Mouse (Mus musculus) kidney, embryonic 15.5 days (tissue): Measurements from ENCODE around the gene Tgfbr1. TPM values are rescaled to one million over a fixed set of nuclear protein-coding genes. Genes with fewer than 3 reads are reported as not detected.

ENCODE experiments used
- ATAC-seq: fragments of 200-750 bp; cut with Nextera tagmentation; replicated peaks from 2 replicates; pipeline ENCODE4 v1.8.0; 2017; ENCODE audit warnings: moderate TSS enrichment; ENCODE audit not compliant: low FRiP score
- H3K27ac ChIP-seq: fragments of 300-500 bp; sonication (generic); 2 replicates; pipeline ENCODE4 v1.5.1; 2015; ENCODE audit warnings: mild to moderate bottlenecking, inconsistent platforms
- H3K27me3 ChIP-seq: fragments of 300-500 bp; sonication (generic); 2 replicates; pipeline ENCODE4 v1.6.1; 2015; ENCODE audit warnings: inconsistent platforms
- H3K36me3 ChIP-seq: fragments of 300-500 bp; sonication (generic); 2 replicates; pipeline ENCODE4 v1.6.1; 2015; ENCODE audit warnings: inconsistent platforms
- H3K4me1 ChIP-seq: fragments of 300-500 bp; sonication (generic); 2 replicates; pipeline ENCODE4 v1.6.1; 2015; ENCODE audit warnings: inconsistent platforms
- H3K4me2 ChIP-seq: fragments of 300-500 bp; sonication (generic); 2 replicates; pipeline ENCODE4 v1.6.1; 2015; ENCODE audit warnings: moderate library complexity, mild to moderate bottlenecking, inconsistent platforms
- H3K4me3 ChIP-seq: fragments of 300-500 bp; sonication (generic); replicated peaks from 2 replicates; pipeline ENCODE4 v1.5.1; 2015; ENCODE audit warnings: mild to moderate bottlenecking, inconsistent platforms
- H3K9ac ChIP-seq: fragments of 300-500 bp; sonication (generic); 2 replicates; pipeline ENCODE4 v1.6.1; 2015; ENCODE audit warnings: mild to moderate bottlenecking, inconsistent platforms
- H3K9me3 ChIP-seq: fragments of 300-500 bp; sonication (generic); replicated peaks from 2 replicates; pipeline ENCODE4 v1.6.1; 2016; ENCODE audit warnings: inconsistent platforms
- WGBS: fragments of 180-500 bp; shearing (Covaris S2); methylation state at CpG from one replicate; pipeline ENCODE4 v1.1.7; 2015; ENCODE audit warnings: mixed read lengths; 5-methylcytosine and 5-hydroxymethylcytosine counted together
- polyA plus RNA-seq: library from polyadenylated mRNA; unstranded; fragments of >200 nt; fragmentation: Nextera tagmentation; extraction: Ambion mirVana; gene quantifications from 2 replicates; pipeline ENCODE4 v1.2.1, GENCODE M21; 2015

Gene Tgfbr1
- polyA plus RNA-seq, 1 experiment from 2014 or later = 45.2 TPM

DNA sequence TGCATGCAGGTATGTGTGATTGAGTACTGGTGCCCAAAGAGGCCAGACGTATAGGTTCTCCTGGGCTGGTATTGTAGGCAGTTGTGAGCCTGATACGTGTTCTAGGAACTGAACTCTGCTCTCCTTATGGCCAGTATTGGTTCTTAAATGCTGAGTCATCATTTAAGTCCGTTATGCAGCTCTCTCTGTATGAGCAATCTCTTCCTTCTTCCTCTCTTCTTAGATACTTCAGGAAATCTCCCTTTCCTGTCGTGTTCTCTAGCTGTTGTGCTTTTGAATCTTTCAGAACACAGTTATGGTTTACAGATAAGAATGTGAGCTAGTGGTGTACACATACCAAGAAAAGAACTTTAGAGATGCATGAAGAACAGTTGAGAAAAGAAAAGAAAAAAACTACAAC is 47.3 kb downstream of the Tgfbr1 start:
- Histone ChIP-seq H3K4me2 (no peak overlapping the region), H3K27me3 (no peaks in the 10 kb centered on the region), H3K9me3 (no peaks in the 10 kb centered on the region), H3K9ac (no peak overlapping the region), H3K27ac (no peak overlapping the region), H3K4me3 (no peak overlapping the region), H3K4me1 (no peaks in the 10 kb centered on the region), H3K36me3 (peaks cover 73% of the 10 kb centered on the region)
- 80% methylated on average over 4 of the region's 4 CpGs for WGBS
- ATAC-seq = no peak

DNA sequence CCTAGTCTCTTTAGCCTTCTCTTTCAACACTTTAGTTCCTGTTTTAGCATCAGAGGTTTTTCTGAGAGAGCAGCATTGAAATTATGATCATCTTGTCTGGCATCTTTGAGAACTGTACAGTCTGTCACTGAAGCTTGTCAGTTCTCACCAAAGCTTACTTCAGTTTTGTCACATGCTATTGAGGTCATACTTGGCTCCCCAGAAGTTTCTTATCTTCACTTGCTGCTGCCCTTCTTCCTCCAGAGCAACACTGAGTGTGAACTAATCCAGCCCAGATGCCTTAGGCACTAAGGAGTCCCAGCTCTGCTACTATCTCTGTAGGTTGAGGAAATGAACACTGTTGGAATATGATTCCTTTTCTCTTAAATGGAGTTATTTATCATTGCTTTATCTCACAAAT is 49.2 kb downstream of the Tgfbr1 start:
- ATAC-seq = no peak
- peaks cover 74% of the 10 kb centered on the region for H3K36me3 ChIP-seq
- no peak overlapping the region for H3K9ac ChIP-seq
- no peaks in the 10 kb centered on the region for H3K9me3 ChIP-seq
- H3K4me3 ChIP-seq = no peak overlapping the region
- no peak overlapping the region for H3K4me2 ChIP-seq
- no peaks in the 10 kb centered on the region for H3K4me1 ChIP-seq
- no peaks in the 10 kb centered on the region for H3K27me3 ChIP-seq
- H3K27ac ChIP-seq = no peak overlapping the region

DNA sequence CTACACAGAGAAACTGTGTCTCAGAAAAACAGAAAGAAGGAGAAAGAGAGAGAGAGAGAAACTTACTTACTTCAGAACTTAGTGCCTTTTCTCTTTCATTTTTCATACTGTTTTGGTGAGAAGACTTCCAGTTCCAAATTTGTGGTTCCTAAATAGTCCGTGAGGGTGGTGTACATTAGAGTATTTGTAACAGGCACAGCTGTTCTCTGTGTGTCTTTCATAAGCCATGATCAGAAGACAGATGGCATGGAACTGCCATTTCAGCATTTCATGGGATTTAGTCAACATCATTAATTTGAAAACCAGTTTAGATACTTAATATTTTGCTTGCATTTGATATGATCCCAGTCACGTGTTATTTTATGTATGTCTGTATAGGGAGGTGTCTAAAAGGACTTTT is 51.5 kb downstream of the Tgfbr1 start:
- Histone ChIP-seq H3K27me3 (no peaks in the 10 kb centered on the region), H3K27ac (no peak overlapping the region), H3K9ac (no peak overlapping the region), H3K9me3 (no peaks in the 10 kb centered on the region), H3K4me3 (no peak overlapping the region), H3K4me2 (no peak overlapping the region), H3K4me1 (no peaks in the 10 kb centered on the region), H3K36me3 (peaks cover 74% of the 10 kb centered on the region)
- no peak for ATAC-seq
- 89% methylated on average over 2 of the region's 2 CpGs for WGBS

DNA sequence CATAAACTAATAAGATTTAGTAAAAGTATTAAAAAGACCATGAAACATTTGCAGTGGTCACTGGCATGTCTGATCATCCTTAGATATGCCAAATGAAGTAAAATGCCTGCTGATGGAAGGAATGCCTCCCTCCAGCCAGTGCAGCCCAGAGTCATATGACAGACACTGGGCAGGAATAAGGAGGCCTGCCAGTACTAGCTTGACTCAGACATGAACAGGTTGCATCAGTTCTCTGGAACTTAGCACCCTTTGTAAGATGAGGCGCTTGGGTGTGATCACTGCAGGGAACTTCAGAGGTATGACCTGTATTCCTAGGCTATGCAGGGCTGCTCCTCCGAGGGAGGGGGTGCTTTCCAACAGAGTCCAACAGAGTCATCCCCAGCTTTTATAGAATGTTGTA is 54.1 kb downstream of the Tgfbr1 start:
- Histone ChIP-seq H3K4me3 (no peak overlapping the region), H3K27me3 (no peaks in the 10 kb centered on the region), H3K9me3 (no peaks in the 10 kb centered on the region), H3K4me2 (no peak overlapping the region), H3K36me3 (peaks cover 78% of the 10 kb centered on the region), H3K4me1 (no peaks in the 10 kb centered on the region), H3K9ac (no peak overlapping the region), H3K27ac (no peak overlapping the region)
- no peak for ATAC-seq
- WGBS = 86% methylated on average over 2 of the region's 2 CpGs

DNA sequence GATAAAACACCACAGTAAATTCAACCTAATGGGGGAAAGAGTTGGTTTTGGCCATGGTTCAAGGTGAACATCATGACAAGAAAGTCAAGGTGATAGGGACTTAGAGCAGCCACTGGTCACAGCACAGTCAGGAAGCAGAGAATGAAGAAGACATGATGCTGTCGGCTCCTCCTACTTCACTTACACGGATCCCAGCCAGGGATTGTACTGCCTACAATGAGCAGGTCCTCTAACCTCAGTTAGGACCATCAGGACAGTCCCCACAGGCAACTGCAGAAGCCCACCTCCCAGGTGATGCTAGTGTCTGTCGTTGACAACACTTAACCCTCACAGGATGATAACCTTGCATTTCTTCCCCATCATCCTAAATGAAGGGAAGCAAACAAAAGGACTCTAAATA is 64.8 kb downstream of the Tgfbr1 start:
- Histone ChIP-seq H3K9ac (no peak overlapping the region), H3K36me3 (peaks cover 14% of the 10 kb centered on the region), H3K9me3 (no peaks in the 10 kb centered on the region), H3K4me3 (no peak overlapping the region), H3K27me3 (peaks cover 8% of the 10 kb centered on the region; the same call in 1 of the 2 replicates), H3K4me1 (no peaks in the 10 kb centered on the region), H3K4me2 (no peak overlapping the region), H3K27ac (no peak overlapping the region)
- no peak for ATAC-seq
- WGBS = 69% methylated on average over 3 of the region's 3 CpGs

DNA sequence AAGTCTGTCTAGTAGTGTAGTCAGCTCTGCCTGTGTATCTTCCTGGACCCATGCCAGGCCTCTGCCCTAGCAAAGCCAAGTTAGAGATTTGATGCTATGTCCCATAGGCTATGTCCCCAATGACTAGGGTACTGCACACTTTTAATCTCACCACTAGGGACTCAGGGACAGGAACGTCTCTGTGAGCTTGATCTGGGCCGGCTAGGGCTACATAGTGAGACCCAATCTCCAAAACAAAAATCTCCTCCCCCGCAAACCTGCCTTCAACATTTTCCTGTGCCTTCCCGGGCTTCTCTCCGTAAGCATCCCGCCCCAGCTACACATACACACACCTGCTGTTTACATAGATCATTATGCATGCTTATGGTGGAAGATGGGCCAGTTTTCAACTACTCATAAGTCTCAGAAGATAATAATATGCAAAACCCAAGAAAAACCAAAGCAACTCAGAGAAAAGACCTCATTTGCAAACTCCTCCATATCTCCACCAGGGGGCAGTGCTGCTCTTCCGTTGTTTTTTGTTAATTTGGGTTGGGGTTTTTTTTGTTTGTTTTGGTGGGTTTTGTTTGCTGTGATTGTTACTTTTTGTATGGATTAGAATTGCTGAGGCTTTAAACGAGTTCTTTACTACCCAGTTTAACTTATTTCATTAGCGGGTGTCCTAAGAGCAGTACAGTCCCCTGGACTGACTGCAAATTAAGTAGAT is 66.4 kb downstream of the Tgfbr1 start:
- Histone ChIP-seq H3K9me3 (no peaks in the 10 kb centered on the region), H3K4me1 (peaks cover 11% of the 10 kb centered on the region), H3K36me3 (peaks cover 5% of the 10 kb centered on the region; the same call in 1 of the 2 replicates), H3K9ac (no peak overlapping the region), H3K4me2 (no peak overlapping the region), H3K4me3 (no peak overlapping the region), H3K27me3 (peaks cover 11% of the 10 kb centered on the region; the same call in 1 of the 2 replicates), H3K27ac (no peak overlapping the region)
- WGBS = 20% methylated on average over 9 of the region's 9 CpGs
- peak; percentile 27; the same call in 1 of the 2 replicates for ATAC-seq

DNA sequence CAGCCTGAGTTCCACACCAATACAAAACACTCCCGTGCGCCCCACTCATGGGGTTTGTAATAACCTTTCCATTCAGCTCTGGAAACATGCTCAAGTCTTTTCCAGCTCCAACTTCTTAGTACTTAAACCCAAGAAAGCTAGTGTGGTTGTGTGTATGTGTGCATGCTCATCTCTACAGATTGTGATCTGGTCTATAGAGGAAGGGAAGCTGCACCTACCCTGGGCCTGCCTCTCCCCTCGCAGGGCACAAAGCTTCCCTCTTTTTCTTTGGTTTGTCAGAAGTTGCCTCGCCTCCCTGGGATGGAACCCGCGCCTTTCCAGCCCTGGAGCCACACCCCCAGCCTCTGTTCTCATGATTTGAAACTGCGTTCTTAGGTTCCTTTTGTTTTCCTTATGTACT is 67.2 kb downstream of the Tgfbr1 start:
- ATAC-seq = no peak
- Histone ChIP-seq H3K4me3 (no peak overlapping the region), H3K36me3 (0 out of 2 replicates have a peak, but pooled peaks cover 5% of the 10 kb centered on the region), H3K4me2 (no peak overlapping the region), H3K27me3 (peaks cover 11% of the 10 kb centered on the region; the same call in 1 of the 2 replicates), H3K9me3 (no peaks in the 10 kb centered on the region), H3K4me1 (peaks cover 19% of the 10 kb centered on the region), H3K27ac (no peak overlapping the region), H3K9ac (no peak overlapping the region)
- 53% methylated on average over 7 of the region's 7 CpGs for WGBS

DNA sequence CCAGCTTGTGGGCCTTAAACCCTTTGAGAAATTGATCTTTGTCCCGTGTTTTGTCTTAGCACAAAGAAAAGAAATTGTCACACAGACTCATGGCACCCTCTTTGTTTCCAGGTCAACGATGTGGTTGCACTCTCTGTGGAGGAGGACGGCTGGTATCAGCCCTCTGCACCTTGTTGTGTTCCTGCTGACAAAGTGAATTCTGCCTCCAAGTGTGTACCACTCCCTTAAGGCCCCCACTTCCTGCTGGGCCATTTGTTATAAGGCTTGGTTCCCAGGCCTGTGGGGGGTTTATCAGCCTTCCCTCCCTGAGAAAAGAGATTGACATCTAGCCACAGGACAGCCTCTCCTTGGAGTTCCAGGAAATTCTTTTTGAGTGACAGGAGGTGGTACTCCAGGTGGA is 69.2 kb downstream of the Tgfbr1 start:
- Histone ChIP-seq H3K4me1 (peaks cover 23% of the 10 kb centered on the region), H3K27me3 (peaks cover 24% of the 10 kb centered on the region; the same call in 1 of the 2 replicates), H3K36me3 (no peaks in the 10 kb centered on the region), H3K27ac (no peak overlapping the region), H3K9me3 (no peaks in the 10 kb centered on the region), H3K9ac (no peak overlapping the region), H3K4me3 (no peak overlapping the region), H3K4me2 (no peak overlapping the region)
- ATAC-seq = no peak
- whole genome bisulfite sequencing = 23% methylated on average over 3 of the region's 3 CpGs

DNA sequence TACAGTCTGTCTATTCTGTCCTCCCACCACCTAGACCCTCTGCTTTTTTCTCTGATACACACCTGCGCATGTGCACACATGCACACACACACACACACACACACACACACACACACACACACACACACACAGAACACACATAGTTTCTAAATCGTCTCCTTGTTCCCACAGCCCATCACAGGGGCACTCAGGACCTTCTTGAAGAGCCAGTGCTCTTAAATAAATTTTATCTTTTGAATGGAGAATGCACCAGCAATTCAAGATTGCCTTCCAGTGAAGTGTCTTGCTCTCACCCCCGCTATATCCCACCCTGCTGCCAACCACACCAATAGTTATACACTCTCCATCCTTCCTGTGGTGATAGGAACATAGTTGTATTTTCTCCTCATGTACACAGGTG is 69.9 kb downstream of the Tgfbr1 start:
- no peaks in the 10 kb centered on the region for H3K9me3 ChIP-seq
- H3K36me3 ChIP-seq = no peaks in the 10 kb centered on the region
- H3K4me3 ChIP-seq = no peak overlapping the region
- WGBS = 88% methylated on average over 3 of the region's 3 CpGs
- no peak overlapping the region for H3K9ac ChIP-seq
- ATAC-seq = no peak
- H3K4me1 ChIP-seq = peaks cover 23% of the 10 kb centered on the region
- no peak overlapping the region for H3K4me2 ChIP-seq
- no peak overlapping the region for H3K27ac ChIP-seq
- peaks cover 25% of the 10 kb centered on the region; the same call in 1 of the 2 replicates for H3K27me3 ChIP-seq

DNA sequence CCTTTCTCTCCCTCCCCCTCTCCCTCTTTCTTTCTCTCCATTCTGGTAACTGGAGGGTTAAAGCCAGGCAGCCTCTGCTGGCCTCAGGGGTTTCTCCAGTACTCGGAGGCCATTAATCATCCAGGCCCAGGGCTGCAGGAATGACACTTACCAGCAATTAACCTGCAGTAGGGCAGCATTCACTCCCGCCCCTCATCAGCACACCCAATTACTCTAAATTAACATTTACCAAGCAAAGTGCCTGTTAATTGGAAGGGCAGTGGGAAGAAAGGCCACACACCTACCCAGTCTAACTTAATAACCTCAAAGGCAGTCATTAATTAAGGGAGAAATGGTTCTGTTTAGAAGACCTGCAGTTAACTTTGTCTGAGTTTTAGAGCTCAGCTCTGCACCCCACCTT is 71.4 kb downstream of the Tgfbr1 start:
- 9% methylated on average over 2 of the region's 2 CpGs for WGBS
- ATAC-seq = peak; percentile 66; the same call in 1 of the 2 replicates

DNA sequence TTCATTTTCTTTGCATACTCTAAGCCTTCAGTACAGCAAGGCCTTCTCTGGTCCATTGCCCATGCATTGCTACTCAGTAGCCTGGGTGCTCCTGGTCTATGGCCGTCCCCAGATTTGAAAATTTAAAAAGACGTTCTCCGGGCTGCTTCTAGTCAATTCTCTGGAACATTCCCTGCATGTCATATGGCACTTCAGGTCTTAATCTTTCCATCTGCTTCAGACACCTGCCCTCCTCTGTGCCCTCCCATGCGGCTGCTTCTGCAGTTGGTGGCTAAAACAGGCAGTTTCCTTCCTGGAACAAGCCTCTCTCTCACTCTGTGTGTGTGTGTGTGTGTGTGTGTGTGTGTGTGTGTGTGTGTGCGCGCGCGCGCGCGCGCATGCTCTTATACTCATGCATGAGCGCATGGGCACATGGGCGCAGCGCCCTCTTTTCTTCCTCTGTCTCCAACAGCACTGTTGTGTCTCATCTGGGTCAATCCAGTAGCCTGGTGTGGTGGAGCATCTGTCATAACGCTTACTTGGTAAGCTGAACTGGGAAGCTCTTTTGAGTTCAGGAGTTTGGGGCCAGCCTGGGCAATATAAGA is 72.3 kb downstream of the Tgfbr1 start:
- peak; percentile 15; the same call in 1 of the 2 replicates for ATAC-seq
- H3K27me3 ChIP-seq = peaks cover 25% of the 10 kb centered on the region; the same call in 1 of the 2 replicates
- 84% methylated on average over 16 of the region's 16 CpGs for WGBS

More for the DNA sequence above, 71.4 kb downstream of the Tgfbr1 start:
- H3K4me3 ChIP-seq = no peak overlapping the region
- no peaks in the 10 kb centered on the region for H3K36me3 ChIP-seq
- no peak overlapping the region for H3K27ac ChIP-seq
- no peak overlapping the region for H3K9ac ChIP-seq
- no peaks in the 10 kb centered on the region for H3K9me3 ChIP-seq
- peaks cover 23% of the 10 kb centered on the region for H3K4me1 ChIP-seq
- H3K4me2 ChIP-seq = no peak overlapping the region
- H3K27me3 ChIP-seq = peaks cover 25% of the 10 kb centered on the region; the same call in 1 of the 2 replicates

DNA sequence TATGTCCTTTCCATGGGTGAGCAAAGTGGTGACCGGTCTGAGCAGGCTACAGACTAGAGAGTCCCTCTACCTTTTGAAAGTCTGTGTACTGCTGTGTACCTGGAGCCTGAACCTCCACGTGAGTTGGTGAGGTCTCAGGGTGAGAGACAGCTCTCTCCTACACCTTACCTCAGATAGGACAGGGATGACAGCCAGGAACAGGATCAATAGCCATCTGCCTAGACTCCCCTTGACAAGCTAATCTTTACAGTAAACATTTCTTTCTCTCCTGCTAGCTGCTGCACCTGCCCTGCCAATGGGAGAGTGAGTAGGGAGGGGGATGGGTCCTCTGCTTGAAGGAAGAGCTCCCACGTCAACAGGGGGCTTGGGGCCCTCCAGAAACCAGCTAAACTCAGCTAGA is 74.6 kb downstream of the Tgfbr1 start:
- H3K27ac ChIP-seq = no peak overlapping the region
- no peaks in the 10 kb centered on the region for H3K36me3 ChIP-seq
- ATAC-seq = no peak
- no peak overlapping the region for H3K4me2 ChIP-seq
- H3K9ac ChIP-seq = no peak overlapping the region
- H3K27me3 ChIP-seq = peaks cover 17% of the 10 kb centered on the region; the same call in 1 of the 2 replicates
- WGBS = 79% methylated on average over 3 of the region's 3 CpGs
- H3K9me3 ChIP-seq = no peaks in the 10 kb centered on the region
- no peak overlapping the region for H3K4me3 ChIP-seq
- H3K4me1 ChIP-seq = peaks cover 23% of the 10 kb centered on the region

More for the DNA sequence above, 72.3 kb downstream of the Tgfbr1 start:
- Histone ChIP-seq H3K9me3 (no peaks in the 10 kb centered on the region), H3K4me2 (no peak overlapping the region), H3K9ac (no peak overlapping the region), H3K36me3 (no peaks in the 10 kb centered on the region), H3K27ac (no peak overlapping the region), H3K4me1 (peaks cover 23% of the 10 kb centered on the region), H3K4me3 (no peak overlapping the region)
